Mouse (Mus musculus) mesoderm, embryonic 11.5 days (tissue): Measurements from ENCODE around the gene Srxn1.
"Not testable (repeated sequence)": the region's sequence is repeated elsewhere in the genome, so short reads cannot be mapped to it uniquely, and the experiment has no call there.

Source experiments
- DNase-seq: peaks from one replicate; pipeline ENCODE4 v3.0.0-alpha.2; 2012; ENCODE audit warnings: low read depth, low spot score

The Srxn1 gene

GRCm38 (mm10) chr2:152105318-152106224 lies at the start of gene Srxn1:
Gene Srxn1, plus strand, starts transcription at chr2:152105516.
- peak; percentile 89 for DNase-seq

DNA sequence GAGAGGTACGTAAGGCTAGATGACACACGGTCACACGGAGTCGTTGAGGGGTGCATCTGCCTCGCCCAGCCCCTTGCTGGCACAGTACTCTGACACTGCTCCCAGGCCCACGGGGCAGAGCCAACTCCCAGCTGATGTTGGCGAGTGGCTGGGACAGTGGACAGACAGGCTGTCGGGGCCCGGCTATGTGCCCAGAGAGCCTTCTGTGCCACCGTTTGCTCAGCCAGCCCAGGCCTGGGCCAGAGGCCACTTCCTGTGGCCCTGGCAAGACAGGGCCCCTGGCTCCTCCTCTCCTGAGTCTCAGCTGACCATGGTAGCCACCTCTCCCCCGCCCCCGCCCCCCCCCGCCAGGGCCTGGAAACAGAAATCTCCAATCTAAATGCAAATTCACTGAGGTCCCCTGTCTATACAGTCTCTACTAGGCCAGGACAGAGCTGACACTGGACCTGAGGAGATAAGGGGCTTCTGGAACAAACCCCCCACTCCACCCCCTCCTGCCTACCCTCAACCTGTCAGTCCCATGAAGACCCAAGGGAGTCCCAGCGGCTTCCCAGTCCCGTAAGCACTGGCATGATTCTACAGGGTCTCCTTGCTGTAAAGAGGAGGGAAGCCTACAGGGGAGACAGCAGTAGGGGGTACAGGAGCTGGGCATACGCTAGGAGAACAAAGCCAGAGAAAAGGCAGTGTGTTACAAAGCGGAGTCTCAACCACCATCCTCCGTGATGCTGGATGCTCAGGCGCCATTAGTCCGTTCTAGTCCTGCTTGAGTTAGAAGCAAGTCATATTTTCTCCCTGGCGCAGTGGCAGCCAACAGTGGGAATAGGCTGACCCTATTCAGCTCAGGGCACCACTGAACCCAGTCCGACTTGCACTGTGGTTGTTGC lies 48.7 kb upstream of the Srxn1 start:
- no peak for DNase-seq

DNA sequence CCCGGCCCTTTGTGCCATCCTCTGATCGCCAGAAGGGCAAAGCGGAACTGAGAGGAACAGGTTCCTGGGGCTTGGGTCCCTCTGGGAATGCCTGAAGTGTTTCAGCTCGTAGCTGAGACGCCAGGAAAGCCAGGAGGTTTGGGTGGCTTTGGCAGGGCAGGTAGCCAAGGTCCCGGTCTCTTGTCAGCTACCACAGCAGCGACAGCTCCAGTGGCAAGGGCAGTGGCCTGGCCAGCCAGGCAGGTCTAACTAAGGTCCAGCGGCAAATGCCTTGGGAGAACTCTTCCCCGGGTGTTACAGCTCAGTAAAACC lies 48.1 kb upstream of the Srxn1 start:
- DNase-seq: no peak

DNA sequence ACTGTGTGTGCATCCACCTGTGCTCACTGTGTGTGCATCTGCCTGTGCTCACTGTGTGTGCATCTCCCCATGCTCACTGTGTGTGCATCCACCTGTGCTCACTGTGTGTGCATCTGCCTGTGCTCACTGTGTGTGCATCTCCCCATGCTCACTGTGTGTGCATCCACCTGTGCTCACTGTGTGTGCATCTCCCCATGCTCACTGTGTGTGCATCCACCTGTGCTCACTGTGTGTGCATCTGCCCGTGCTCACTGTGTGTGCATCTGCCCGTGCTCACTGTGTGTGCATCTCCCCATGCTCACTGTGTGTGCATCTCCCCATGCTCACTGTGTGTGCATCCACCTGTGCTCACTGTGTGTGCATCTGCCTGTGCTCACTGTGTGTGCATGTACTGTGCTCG lies 42.5 kb upstream of the Srxn1 start:
- not testable (repeated sequence) for DNase-seq

DNA sequence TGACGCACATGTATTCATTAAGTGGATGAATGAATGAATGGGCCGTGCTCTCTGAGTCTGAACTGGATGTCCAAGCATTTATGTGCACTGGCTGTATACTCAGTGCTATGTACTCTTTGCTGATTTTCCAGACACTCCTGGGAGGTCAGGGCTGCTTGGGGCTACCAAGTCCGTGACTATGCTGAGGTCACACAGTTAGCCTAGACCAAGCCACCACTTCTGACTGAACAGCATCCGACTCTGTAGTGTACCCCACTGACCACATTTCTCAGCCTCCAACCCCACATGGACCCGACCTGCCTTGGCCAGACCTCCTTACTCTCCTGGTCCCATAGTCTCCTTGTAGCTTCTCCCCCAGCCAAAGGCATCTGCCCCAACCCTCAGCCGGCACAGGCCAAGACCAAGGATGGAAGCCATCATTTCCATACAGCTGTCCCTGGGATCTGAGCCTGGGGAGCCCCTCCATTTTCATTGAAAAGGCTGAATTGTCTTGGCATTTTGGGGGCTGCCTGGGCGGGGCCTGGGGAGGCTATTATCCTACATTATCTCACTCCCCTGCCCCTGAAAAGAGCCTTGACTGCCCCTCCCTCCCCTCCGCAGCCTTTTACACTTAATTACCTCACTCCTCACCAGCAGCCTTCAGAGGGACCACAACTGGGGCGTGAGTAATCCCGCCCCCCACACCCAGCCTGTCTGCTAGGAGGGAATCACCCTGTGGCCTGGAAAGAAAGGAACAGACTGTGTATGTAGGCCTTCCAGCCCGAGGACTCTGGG lies 36.5 kb upstream of the Srxn1 start:
- peak; percentile 63 for DNase-seq

DNA sequence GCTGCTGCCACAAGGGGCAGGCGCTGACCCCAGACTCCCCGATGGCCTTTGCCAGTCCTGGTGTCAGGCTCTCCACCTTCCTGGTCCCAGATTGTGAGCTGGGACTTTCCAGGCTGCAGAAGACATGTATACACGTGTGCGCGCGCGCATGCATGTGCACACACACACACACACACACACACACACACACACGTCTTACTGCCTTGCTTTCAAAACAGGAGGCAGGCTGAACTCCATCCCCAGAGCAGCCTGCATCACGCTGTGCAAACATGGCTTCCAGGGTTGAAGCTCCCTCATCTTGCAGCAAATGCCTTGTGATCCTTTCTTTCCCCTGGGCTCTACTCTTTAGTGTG lies 35.9 kb upstream of the Srxn1 start:
- DNase-seq: no peak

DNA sequence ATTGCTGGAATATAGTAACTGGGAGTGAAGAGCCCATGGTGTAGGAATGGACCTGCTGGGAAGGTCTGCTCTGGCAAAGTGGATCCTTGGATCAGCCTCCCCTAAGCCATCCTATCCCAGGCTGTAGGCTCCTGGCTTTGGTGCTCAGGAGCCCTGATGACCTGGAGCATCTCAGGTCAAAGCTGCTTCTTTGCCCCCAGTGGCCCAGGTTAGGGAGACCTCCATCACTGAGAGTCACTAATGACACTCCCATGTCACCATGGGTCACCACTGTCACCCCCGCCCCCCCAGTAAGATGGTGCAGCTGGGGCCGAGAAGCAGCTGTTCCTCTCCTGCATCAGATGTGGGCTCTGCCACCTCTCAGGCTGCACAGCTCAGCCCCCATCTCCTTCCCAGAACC lies 35.4 kb upstream of the Srxn1 start:
- no peak for DNase-seq

- no peak for DNase-seq
Observed at GRCm38 (mm10) chr2:152074521-152074920, 30.8 kb upstream of the Srxn1 start.

DNA sequence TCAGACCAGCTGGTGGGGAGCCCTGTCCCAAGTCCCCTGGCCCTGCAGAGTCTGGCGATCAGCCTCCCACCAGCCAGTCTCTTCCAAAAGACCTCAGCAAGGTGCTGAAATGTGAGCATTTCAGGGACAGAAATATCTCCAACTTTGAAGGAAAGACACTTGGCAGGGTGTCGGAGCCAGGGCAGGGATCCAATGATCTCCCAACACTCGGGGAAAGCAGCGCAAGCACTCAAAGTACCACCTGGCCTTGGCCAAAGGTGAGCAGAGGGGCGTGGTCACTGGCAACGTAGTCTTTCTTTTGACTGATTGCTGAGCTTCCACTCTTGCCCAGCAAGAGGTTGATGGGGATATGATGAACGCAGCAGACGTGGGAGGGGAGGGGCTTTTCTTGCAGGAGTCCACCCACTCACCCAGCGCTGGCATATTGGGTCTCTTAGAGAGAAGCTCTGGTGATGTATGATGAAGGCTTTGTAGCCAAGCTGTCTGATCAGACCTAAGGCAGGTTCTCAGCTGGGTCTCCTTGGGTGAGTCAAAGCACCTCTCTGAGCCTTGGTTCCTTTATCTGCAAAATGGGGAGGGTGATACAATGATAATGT lies 29.9 kb upstream of the Srxn1 start:
- DNase-seq: no peak

DNA sequence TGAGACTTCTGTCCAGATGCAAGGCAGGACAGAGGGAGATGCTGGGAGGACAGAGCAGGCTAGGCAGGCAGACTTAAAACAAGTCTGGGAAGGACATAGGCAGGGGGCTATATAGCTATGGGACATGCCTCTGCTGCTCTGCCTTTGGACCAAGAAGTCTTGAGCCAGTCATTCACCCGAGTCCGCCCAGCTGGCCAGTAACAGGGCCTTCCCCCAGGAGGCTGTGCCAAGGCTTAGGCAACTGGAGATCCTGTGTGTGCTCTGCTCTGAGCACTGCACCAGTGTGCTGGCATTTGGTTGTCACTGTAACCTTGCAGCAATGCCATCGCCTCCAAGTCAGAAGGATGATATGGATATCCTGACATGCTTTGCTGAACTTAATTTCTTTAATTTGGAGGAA lies 28.0 kb upstream of the Srxn1 start:
- no peak for DNase-seq

GRCm38 (mm10) chr2:152080685-152081541 lies 24.4 kb upstream of the Srxn1 start, which contains the start of gene Scrt2:
Gene Scrt2, plus strand, starts transcription at chr2:152081529.
- DNase-seq: peak; percentile 75

GRCm38 (mm10) chr2:152081641-152082448 lies 23.5 kb upstream of the Srxn1 start:
- DNase-seq: peak; percentile 78

DNA sequence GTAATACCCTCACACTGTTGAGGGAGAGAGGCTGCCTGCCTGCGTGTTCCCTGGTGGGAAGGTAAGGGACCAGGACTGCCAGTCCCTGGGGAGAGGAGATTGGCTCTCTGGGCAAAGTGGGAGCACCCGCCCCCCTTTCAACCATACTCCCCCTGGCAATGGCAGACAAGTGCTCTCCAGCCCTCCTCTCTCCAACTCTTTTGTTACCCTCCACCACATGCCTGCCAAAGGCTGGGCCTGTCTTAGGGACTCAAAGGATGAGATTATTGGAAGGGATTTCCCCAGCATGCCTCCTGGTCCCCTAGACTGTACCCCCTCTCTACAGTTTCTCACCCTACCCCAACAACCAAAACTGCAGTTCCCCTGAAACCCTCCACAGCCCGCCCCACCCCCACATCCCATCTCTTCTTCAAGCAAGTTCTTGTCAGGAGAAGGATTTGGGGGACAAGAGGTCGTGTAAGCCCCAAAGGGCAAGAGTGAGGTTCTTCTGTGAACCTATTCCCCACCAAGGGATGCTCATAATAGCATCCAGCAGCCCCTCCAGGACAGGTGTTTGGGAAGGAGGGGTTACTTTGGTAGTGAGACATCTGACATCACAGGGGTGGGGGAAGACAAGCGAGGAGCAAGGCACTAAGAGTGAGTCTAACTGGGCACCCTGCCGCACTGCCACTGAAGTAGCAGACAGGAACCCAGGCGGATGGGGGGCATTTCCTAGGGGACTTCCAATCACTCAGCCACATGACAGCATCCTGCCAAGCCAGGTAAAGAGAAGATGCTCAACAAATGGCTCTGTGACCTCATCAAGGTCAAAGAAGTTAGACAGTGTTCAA lies 22.6 kb upstream of the Srxn1 start:
- no peak for DNase-seq

- no peak for DNase-seq
Observed at GRCm38 (mm10) chr2:152083411-152083810, 21.9 kb upstream of the Srxn1 start.

GRCm38 (mm10) chr2:152084298-152084697 lies 21.0 kb upstream of the Srxn1 start:
- no peak for DNase-seq

- no peak for DNase-seq
Observed at GRCm38 (mm10) chr2:152085414-152085813, 19.9 kb upstream of the Srxn1 start.

GRCm38 (mm10) chr2:152086451-152086850 lies 18.9 kb upstream of the Srxn1 start:
- DNase-seq: no peak

GRCm38 (mm10) chr2:152087111-152087510 lies 18.2 kb upstream of the Srxn1 start:
- no peak for DNase-seq

DNA sequence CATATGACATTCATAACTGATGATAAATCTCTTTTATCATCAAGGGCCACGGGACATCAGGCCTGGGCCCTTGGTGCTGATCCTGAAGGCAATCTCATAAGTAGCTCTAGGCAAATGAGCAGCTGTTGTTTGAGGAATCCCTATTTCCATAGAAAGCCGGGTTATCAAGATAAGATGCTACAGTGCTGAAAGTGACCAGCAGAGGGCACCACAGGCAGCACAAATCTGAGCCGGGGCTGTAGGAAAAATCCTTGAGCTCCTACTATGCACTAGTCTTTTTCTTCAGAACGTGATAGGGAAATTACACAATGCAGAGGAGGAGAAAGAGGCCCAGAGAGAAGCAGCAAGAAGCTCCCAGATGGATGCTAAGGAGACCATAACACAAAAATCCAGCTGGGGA lies 16.2 kb upstream of the Srxn1 start:
- peak; percentile 70 for DNase-seq
